Mouse (Mus musculus): Measurements from ENCODE around the gene Dnah10.

DNA sequence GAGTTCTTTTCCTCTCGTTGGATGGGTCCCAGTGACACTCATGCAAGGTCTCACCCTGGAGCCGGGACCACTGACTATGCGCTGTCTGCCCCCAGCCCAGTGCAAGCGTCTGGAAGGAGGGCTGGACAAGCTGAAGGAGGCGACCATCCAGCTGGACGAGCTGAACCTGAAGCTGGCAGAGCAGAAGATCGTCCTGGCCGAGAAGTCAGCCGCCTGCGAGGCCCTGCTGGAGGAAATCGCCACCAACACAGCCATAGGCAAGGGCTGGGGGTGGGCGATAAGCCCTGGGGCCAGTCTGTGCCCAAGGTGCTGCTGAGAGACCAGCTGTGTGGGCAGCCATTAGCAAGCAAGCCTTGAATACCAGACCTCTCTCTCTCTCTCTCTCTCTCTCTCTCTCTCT lies 87.6 kb downstream of the Dnah10 start:
- TF ChIP-seq ZKSCAN1 (IDR thresholded peaks at IDR 0.05; ENCODE audit: borderline replicate concordance, low read depth, low read length): no peak
- TF ChIP-seq CTCF (conservative IDR thresholded peaks at IDR 0.05 in 1 of 2, IDR thresholded peaks at IDR 0.05 in 1 of 2; ENCODE audit: low read depth in 2 of 2, low read length in 2 of 2): no peak
